Mouse (Mus musculus): ENCODE data around the gene 1700016H13Rik. TPM values are rescaled to one million over a fixed set of nuclear protein-coding genes. Genes with fewer than 3 reads are reported as not detected.

1700016H13Rik gene
- polyA plus RNA-seq, 1 experiment = not detected

DNA sequence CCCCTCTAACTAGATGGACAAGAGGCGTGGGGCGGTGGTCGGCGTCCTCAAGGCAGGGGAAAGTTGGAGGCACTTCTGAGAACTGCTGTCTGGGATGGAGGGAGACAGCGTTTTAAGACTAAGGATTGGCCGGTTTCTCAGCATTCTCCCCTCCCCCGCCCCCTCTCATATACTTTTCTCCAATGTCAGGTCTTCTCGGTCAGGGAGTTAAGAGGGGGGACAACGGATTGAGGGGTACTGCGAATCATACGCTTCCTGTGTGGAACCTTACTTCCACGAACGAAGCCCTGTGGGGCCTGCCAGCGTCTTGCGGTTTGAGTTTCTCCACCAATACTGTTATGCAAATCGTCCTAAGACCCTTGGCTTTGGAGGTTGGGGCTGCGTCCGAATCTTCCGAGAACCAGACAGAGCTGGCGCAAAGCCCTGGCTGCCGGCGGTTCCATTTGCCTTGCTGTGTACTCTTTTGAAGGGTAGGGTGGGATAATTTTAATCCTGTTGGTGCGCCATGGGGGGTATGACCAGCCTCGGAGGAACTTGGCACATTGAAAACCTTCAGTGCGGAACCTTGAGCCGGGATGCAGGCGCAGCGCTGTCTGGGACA is 37.3 kb upstream of the 1700016H13Rik start:
- WGBS = 4% methylated on average over 28 of the region's 28 CpGs
- H3K4me3 ChIP-seq (ENCODE audit: insufficient read depth, low read depth, low read length) = peak overlapping the region; percentile 50
- TF ChIP-seq POLR2A (IDR thresholded peaks at IDR 0.05; ENCODE audit: insufficient read depth, low read depth, low read length) (no peak), CTCF (IDR thresholded peaks at IDR 0.05; ENCODE audit: insufficient read depth, low read depth, low read length) (no peak)

DNA sequence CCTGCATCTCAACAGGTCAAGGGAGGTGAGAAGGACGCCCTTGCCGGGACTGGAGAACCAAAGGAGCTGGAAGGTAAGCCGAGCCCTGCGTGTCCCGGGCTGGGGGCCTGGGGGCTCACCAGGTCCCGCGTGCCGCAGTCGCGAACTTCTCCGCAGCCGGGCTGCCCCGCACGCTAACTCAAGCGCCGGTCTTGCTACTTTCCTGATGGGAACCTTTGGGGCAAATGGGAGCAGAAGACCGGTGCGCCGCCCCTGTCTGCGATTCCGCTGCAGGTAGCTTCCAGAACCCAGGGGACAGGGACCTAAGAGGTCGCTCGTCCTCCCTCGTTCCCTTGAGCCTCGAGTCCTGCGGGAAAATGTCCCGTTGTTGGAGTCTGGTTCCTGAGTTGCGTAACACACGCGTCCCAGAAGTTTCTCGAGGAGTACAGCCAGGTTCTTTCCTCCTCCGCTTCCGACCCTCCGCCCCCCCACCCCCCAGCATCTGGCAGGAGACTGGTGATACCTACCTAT is 36.8 kb upstream of the 1700016H13Rik start:
- H3K27ac ChIP-seq (ENCODE audit: insufficient read depth, low read depth, low read length) = no peak overlapping the region
- no peak for TF ChIP-seq CTCF (IDR thresholded peaks at IDR 0.05; ENCODE audit: insufficient read depth, low read depth, low read length)
- TF ChIP-seq POLR2A (IDR thresholded peaks at IDR 0.05; ENCODE audit: insufficient read depth, low read depth, low read length) = no peak; the same call in 1 of the 2 replicates
- H3K4me3 ChIP-seq (ENCODE audit: insufficient read depth, low read depth, low read length) = peak overlapping the region; percentile 50
- WGBS = under 1% methylated on average over 34 of the region's 34 CpGs
- peaks cover 17% of the 10 kb centered on the region for H3K4me1 ChIP-seq (ENCODE audit: control insufficient read depth, insufficient read depth, low read length)

More for the DNA sequence above, 37.3 kb upstream of the 1700016H13Rik start:
- peaks cover 17% of the 10 kb centered on the region for H3K4me1 ChIP-seq (ENCODE audit: control insufficient read depth, insufficient read depth, low read length)
- H3K27ac ChIP-seq (ENCODE audit: insufficient read depth, low read depth, low read length) = no peak overlapping the region

DNA sequence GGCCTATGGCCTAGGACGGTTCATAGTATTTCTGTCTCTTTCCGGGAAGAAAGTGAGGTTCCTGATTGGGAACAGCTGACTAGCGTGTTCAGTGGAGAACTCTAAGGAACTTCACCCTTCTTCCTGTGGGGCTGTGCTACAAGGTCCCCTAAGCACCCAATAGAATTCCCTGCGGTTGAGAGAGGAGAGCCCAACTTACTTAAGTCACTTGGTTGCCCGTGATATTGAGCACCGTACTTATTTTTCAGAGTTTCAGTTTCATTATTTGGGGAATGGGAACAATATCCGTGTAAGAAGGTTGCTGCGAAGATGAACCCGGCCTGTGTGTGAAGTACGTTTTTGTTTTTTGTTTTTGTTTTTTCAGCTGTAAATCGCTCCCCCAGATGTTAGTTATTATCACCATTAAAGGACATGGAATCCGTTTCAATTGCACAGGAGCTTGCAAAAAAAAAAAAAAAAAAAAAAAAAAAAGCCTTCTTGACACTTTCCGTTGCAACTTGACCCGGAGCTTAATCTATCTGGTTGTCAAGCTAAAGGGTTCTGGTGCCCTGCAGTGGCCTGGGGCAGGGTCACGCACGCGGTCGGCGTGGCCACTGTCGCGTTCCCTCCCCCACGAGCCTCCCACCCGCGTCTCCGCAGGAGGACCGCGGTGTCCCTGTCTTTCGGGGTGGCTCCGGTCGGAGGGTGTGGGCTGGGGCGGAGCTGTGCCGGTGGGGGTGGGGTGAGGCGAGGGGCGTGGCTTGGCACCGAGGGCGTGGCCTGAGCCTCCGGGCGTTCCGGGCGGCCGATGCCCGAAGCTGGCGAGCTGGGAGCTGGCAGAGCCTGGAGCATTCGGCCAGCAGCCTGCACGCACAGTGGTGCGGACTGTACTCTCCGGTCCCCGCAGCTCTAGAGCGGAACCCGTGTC is 36.1 kb upstream of the 1700016H13Rik start, which contains the start of gene Aff1:
TSS of gene Aff1 (plus strand) at position 751 of the 907 bp plus-strand sequence.
- 6% methylated on average over 50 of the region's 50 CpGs for WGBS

DNA sequence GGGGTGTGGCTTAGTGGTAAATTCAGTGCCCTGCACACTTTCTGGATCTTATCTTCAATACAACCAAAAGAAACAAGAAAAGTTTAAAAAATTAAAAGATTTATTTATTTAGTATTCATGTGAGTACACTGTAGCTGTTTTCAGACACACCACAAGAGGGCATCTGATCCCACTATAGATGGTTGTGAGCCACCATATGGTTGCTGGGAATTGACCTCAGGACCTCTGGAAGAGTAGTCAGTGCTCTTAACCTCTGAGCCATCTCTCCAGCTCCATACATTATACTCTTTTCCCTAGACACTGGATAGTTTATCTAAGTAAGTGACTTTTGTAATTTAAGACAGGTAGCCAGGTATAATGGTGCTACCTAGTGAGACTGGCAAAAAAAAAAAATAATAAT is 35.4 kb upstream of the 1700016H13Rik start:
- H3K4me1 ChIP-seq (ENCODE audit: control insufficient read depth, insufficient read depth, low read length) = peaks cover 17% of the 10 kb centered on the region
- no peak for TF ChIP-seq CTCF (IDR thresholded peaks at IDR 0.05; ENCODE audit: insufficient read depth, low read depth, low read length)
- no peak for TF ChIP-seq POLR2A (IDR thresholded peaks at IDR 0.05; ENCODE audit: insufficient read depth, low read depth, low read length)
- no peak overlapping the region for H3K27ac ChIP-seq (ENCODE audit: insufficient read depth, low read depth, low read length)
- no peak overlapping the region for H3K4me3 ChIP-seq (ENCODE audit: insufficient read depth, low read depth, low read length)

More for the DNA sequence above, 36.1 kb upstream of the 1700016H13Rik start, which contains the start of gene Aff1:
- H3K27ac ChIP-seq (ENCODE audit: insufficient read depth, low read depth, low read length) = no peak within 1 kb of the TSS
- peak within 1 kb of the TSS; percentile 50 for H3K4me3 ChIP-seq (ENCODE audit: insufficient read depth, low read depth, low read length)
- TF ChIP-seq CTCF (IDR thresholded peaks at IDR 0.05; ENCODE audit: insufficient read depth, low read depth, low read length) (no peak), POLR2A (IDR thresholded peaks at IDR 0.05; ENCODE audit: insufficient read depth, low read depth, low read length) (no peak; the same call in 1 of the 2 replicates)
- H3K4me1 ChIP-seq (ENCODE audit: control insufficient read depth, insufficient read depth, low read length) = peaks cover 17% of the 10 kb centered on the region

DNA sequence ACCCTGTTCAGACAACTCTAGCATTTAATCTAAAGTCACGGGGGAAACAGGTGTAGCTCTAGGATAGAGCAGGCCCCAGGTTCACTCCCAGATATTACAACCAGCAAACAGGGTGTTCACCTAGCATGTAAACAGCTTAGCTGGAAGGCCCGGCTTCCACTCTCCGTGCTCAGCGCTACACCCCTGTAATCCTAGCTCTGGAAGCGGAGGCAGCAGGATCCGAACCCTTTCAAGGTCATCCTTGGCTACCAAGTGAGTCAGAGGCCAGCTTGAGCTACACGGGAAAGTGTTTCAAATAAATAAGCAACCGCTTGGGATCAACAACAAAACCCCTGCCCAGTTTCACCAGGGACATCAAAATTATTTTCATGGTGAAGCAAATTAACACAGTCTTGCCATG is 34.4 kb upstream of the 1700016H13Rik start:
- H3K4me3 ChIP-seq (ENCODE audit: insufficient read depth, low read depth, low read length) = no peak overlapping the region
- 97% methylated on average over 8 of the region's 8 CpGs for WGBS

DNA sequence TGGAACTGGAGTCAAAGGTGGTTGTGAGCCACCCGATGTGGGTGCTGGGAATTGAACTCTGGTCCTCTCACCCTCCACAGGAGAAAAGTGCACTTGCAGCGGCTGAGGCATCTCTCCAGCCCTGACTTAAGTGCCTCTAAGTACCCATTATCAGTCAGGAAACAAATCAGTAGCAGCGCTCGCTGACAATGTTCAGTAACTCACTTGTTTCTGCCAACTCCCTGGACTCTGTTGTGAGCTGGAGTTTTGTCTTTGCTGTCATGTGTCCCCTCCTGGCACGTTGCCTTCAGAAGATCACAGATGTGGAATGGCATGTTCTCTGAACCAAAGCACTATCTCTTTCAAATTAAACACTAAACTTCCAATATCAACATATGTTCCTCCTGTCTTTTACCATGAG is 33.8 kb upstream of the 1700016H13Rik start:
- Histone ChIP-seq H3K4me1 (ENCODE audit: control insufficient read depth, insufficient read depth, low read length) (peaks cover 17% of the 10 kb centered on the region), H3K4me3 (ENCODE audit: insufficient read depth, low read depth, low read length) (no peak overlapping the region), H3K27ac (ENCODE audit: insufficient read depth, low read depth, low read length) (no peak overlapping the region)
- no peak for TF ChIP-seq POLR2A (IDR thresholded peaks at IDR 0.05; ENCODE audit: insufficient read depth, low read depth, low read length)
- no peak for TF ChIP-seq CTCF (IDR thresholded peaks at IDR 0.05; ENCODE audit: insufficient read depth, low read depth, low read length)
- WGBS = 80% methylated on average over 5 of the region's 5 CpGs

More for the DNA sequence above, 34.4 kb upstream of the 1700016H13Rik start:
- no peak for TF ChIP-seq CTCF (IDR thresholded peaks at IDR 0.05; ENCODE audit: insufficient read depth, low read depth, low read length)
- no peak for TF ChIP-seq POLR2A (IDR thresholded peaks at IDR 0.05; ENCODE audit: insufficient read depth, low read depth, low read length)
- Histone ChIP-seq H3K27ac (ENCODE audit: insufficient read depth, low read depth, low read length) (no peak overlapping the region), H3K4me1 (ENCODE audit: control insufficient read depth, insufficient read depth, low read length) (peaks cover 17% of the 10 kb centered on the region)

DNA sequence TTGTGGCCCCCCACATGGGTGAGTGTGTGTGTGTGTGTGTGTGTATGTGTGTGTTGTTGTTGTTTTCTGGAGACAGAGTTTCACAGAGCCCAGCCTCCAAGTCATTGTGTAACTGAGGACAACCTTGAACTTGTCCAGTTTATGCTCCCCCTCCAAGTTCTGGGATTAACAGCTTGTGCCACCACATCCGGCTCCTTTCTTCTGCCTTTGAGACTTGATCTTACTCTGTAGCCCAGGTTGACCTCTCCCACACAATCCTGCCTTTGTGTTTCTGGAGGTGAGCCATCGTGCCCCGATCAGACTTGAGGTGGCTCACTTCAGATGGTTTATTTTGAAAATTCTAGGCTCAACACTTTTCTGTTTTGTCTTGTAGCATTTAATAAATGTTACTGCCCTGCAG is 26.0 kb upstream of the 1700016H13Rik start:
- Histone ChIP-seq H3K4me3 (ENCODE audit: insufficient read depth, low read depth, low read length) (no peak overlapping the region), H3K4me1 (ENCODE audit: control insufficient read depth, insufficient read depth, low read length) (no peaks in the 10 kb centered on the region), H3K27ac (ENCODE audit: insufficient read depth, low read depth, low read length) (no peak overlapping the region)
- TF ChIP-seq POLR2A (IDR thresholded peaks at IDR 0.05; ENCODE audit: insufficient read depth, low read depth, low read length) = no peak
- no peak for TF ChIP-seq CTCF (IDR thresholded peaks at IDR 0.05; ENCODE audit: insufficient read depth, low read depth, low read length)
- 77% methylated on average over 3 of the region's 3 CpGs for WGBS

DNA sequence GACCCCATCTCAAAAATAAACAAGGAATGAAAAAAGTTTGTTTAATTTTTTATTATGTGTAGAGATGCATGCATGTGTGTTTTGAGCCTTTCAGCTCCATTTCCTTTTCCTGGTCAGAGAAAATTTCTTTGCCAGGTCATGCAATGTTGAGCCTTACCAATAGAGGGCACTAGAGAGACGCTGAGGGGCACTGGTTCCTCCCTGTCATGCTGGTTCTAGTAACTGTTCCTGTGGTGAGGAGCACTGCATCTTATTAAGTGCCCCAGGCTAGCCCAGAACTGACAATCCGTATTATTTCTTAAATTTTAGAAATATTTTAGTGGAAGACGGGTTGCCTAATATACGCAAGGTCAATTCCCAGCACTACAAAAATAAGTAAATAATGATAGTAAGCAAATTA is 24.6 kb upstream of the 1700016H13Rik start:
- no peak for TF ChIP-seq CTCF (IDR thresholded peaks at IDR 0.05; ENCODE audit: insufficient read depth, low read depth, low read length)
- TF ChIP-seq POLR2A (IDR thresholded peaks at IDR 0.05; ENCODE audit: insufficient read depth, low read depth, low read length) = no peak
- Histone ChIP-seq H3K4me1 (ENCODE audit: control insufficient read depth, insufficient read depth, low read length) (no peaks in the 10 kb centered on the region), H3K27ac (ENCODE audit: insufficient read depth, low read depth, low read length) (no peak overlapping the region), H3K4me3 (ENCODE audit: insufficient read depth, low read depth, low read length) (no peak overlapping the region)
- 50% methylated on average over 4 of the region's 4 CpGs for WGBS

DNA sequence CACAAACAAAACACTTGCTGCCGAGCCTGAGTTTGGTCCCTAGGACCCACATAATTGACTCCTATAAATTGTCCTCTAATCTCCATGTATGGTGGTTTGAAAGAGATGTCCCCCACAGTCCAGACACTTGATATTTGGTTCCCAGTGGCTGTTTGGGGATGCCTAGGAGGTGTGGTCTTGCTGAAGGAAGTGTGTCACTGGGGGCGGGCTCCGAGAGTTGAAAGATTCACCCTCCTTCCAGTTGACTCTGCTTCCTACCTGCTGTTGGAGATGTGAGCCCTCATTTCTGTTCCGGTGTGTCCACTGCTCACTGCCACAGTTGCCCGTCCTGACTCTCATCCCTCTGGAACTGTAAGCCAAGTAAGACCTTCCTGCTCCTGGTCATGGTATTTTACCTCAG is 23.2 kb upstream of the 1700016H13Rik start:
- WGBS = 97% methylated on average over 5 of the region's 5 CpGs

More for the DNA sequence above, 23.2 kb upstream of the 1700016H13Rik start:
- TF ChIP-seq CTCF (IDR thresholded peaks at IDR 0.05; ENCODE audit: insufficient read depth, low read depth, low read length) (no peak), POLR2A (IDR thresholded peaks at IDR 0.05; ENCODE audit: insufficient read depth, low read depth, low read length) (no peak)
- Histone ChIP-seq H3K4me1 (ENCODE audit: control insufficient read depth, insufficient read depth, low read length) (no peaks in the 10 kb centered on the region), H3K4me3 (ENCODE audit: insufficient read depth, low read depth, low read length) (no peak overlapping the region), H3K27ac (ENCODE audit: insufficient read depth, low read depth, low read length) (no peak overlapping the region)
